Mouse (Mus musculus) cerebellum, adult 11 months (tissue): ENCODE data around the gene Thsd4.

Experiments used
- DNase-seq: peaks from one replicate; pipeline ENCODE4 v3.0.0; 2022

Thsd4 gene

DNA sequence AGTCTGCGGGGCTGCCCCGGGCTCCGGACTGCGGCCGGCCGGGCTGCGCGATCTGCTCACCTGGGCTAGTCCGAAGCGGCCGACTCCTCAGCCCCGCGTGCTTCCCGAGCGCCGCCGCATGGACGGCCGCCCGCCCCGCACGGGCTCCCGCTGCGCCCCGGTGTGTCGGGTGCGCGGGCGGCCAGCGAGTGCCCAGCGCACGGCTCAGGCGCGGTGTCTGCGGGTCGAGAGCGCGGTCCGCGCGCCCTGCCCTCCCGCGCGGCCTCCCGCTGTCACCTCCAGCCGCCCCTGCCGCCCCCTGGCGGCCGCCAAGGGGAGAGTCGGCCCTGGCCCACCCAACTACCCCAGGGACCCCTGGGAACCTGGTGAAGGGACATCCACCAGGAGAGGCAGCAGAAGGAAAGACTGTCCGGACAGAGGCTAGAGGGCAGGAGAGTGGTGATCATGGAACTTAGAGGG, at the start of gene Thsd4:
Gene Thsd4, minus strand, starts transcription at position 241 of the 459 bp plus-strand sequence.
- DNase-seq: peak; percentile 21

GRCm38 (mm10) chr9:60571041-60571440, 49.2 kb upstream of the Thsd4 start:
- DNase-seq: no peak

- no peak for DNase-seq
These were observed 47.5 kb upstream of the Thsd4 start for GRCm38 (mm10) chr9:60569366-60569765.

GRCm38 (mm10) chr9:60563809-60564208, 42.0 kb upstream of the Thsd4 start:
- no peak for DNase-seq

DNA sequence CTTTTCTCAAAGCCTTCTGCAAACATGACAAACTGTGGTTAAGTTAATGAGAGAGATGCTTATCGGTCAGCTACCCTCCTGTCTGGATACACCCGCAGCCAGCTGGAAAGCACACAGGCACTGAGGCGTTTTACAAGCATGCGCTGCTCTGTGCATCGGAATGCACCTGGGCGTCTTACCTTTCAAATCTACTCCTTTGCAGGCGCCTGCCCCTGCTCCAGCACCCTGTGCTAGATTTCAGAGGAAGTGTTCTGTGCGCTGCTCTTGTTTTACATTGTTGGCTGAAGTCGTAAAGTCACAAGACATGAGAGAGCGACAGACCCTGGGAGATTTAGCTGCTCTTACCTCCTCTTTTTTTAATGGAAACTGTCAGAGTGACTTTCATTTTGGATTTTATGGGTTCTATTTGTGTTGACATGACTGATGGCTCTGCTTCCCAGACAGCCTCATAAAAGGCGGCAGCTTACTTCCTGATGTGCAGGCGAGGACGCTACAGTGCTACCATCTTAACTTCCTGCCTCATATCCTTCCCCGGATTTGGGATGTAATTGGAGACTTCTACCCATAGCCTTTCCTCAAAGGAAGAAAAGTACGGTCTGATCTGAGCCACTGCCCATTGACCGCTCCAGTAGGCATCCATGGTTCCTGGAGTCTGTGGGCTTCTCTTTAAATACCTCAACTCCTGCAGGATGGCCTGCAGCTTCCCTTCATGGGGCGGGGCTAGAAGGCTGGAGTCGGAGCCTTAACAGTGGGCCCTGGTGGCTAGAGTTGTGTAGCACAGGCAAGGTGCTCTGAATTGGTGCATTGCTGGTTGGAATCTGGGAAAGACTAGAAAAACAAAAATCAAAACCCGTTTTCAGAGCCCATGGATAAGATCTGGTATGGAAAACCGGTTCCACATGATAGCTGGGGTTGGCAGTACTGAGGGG, 40.9 kb upstream of the Thsd4 start:
- DNase-seq: no peak

DNA sequence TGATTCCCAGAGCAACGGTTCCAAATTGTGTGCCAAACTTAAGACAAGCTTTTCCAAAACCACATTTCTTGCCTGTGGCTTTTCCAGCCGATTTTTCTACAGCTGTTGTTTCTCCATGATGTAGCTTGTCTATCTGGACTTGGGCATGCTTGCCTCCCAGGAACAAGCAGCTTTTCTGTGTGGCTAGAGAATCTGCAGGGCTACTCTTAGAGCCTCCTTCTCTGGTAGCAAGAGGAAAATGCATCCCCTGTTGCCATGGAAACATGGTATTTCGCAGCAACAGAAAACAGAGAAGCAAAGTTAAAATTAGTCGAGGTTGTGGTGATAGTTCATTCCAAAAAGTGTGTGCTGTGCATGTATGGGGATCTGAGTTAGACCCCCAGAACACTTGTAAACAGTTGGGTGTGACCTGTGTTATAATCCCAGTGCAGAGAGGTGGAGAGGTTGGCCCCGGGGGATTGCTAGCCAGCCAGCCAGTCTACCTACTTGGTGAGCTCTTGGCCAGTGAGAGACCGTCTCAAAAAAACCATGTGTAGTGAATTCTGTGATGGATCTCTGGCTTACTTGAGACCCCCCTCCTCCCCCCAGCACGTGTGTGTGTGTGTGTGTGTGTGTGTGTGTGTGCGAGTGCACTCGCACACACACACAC, 39.9 kb upstream of the Thsd4 start:
- DNase-seq: no peak

DNA sequence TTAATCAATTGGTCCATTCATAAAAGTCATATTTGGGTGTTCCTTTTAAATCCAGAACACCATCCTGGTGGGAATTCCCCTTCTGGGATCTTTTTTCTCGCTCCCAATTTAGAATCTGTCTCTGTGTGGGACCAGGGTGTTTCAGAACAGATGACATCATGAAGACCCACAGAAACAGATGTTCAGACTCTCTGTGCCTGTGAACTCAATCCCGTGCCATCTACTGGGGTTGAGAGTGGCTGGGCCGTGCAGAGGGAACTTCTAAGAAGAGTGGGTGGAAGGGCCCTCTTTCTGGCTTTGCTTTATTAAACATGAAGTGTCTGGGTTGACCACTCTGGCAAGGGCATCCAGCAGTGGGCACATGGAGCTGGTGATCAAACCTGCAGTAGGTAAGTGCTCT, 36.7 kb upstream of the Thsd4 start:
- DNase-seq: no peak

DNA sequence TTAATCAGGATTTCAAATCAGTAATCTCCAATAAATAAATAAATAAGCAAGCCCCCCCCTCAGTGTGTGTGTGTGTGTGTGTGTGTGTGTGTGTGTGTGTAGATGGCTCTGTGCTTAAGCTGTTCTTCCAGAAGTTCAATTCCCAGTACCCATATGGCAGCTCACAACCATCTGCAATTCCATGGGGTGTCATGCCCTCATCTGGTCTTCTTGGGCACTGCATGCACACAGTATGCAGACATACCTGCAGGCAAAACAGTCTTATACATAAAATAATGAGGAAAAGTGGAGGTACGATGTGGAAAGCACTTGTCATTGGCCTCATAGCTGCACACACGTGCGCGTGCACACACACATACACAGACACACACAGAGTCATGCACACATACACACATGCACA, 29.4 kb upstream of the Thsd4 start:
- no peak for DNase-seq

DNA sequence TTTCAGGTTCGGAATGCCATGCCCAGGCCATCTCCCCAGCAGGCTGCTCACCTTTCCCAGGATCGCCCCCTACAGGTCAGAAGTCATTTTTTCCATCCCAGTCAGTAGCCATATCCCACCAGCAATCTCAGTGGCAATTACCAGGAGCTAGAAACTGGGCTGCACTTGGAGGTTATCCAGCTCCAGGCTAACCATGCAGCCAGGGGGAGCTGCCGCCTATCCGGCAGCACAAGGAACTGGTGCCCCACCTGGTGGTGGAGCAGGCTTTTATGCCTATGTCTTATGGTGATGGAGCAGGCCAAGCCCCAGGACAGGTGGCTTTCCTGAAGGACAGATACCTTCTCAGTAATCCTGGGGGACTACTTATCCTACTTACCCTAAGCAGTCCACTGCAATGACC, 26.3 kb upstream of the Thsd4 start:
- DNase-seq: peak; percentile 18

DNA sequence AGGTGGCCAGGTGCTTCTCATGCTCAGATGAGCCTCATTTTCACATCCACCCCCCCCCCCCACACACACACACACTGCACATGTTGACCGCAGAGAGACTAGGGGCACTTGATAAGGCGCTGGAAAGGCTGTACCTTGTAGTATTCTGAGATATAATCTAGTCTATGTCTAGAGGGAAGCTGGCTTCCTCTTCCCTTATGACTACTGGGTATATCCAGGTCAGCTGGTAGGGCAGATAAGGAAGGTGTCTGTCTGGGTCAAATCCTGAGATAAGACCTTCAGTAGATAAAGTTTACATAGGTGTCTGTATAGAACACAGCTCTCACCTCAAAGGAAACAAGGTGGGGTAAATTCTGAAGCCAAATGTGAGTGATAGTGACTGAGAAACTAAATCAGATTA, 24.3 kb upstream of the Thsd4 start:
- no peak for DNase-seq

- DNase-seq: no peak
These were observed 23.7 kb upstream of the Thsd4 start for GRCm38 (mm10) chr9:60545361-60546096.

DNA sequence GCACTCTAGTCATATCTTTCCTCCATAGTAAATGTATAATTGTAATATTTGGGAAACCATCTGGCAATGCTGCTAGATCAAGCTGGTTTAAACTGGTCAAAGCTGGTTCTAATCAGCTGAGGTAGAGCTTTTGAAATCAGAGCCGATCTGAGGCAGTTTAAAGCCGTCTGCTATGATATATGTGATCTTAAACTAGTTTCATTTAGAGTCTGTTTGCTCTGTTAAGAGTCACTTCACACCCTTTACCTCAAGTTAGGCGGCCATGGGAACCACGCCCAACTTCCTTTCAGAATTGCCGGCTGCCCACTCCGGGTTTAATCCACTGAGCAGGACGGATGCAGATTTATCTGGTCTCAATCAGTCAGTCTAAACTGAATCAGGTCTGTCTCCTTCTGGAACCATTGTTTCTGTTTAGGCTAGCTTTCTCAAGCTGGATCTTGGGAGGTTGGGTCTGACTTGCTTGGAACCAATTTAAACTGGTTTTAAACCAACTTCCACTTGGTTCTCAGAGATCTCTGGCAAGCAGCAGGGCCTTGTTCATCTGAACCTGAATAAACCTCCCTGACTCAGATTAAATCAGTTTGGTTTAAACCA, 21.7 kb upstream of the Thsd4 start:
- DNase-seq: no peak

DNA sequence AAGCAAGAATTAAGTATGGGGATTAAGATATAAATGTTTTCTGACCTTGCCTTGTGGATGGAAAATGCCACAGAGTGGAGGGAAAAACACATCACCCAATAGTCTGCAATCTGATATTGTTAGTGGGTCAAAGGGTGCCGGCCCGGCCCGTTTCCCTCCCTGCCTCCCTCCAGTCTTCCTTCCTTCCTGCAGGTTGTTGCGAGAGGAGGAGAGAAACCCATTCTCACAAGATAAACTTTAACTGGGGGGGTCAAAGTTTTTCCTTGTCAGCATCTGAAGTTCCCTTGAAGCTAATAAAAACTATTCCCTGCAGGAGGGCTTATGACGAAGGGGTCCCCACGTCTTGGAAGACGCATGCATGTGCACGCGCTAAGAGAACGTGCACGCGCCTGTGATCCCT, 8.5 kb upstream of the Thsd4 start:
- no peak for DNase-seq

DNA sequence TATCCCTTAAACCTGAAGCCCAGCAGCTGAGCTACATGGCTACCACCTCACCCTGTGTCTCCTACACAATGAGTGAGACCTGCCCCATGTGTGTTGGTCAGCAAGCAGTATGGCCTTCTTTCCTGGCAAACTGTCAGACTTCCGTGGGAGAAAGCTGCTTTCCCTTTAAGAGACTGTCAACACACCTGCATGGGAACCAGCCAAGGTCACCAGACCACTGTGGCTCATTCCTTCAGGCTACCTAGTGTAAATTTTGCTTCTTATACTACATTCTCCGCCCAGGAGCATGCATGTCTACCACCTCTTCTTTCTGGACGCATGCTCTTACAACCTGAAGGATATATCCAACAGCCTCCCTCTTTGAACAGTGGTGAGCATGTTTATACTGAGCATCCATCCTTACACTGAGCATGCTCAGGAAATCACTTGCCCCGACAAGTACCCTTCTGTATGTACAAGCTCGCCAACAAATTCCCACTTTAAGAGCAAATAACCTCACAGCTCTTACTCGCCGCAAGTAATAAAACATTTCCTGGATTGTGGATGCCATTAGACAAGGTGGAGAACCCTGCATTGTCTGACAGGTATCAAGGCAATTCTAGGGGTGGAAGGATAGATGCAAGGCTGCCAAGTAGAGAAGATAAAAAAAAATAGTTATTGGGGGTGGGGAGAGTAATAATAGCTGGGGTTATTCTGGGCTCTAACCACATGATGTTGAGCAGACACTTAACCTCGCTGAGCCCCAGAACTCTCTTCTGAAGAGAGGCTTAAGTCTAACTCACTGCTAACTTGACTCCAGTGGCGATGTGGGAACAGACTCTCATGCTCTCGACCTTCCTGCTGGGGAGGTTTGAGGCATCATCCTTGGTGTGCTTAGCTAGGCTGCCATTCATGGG, 7.8 kb upstream of the Thsd4 start:
- DNase-seq: no peak

GRCm38 (mm10) chr9:60528269-60528668, 6.4 kb upstream of the Thsd4 start:
- no peak for DNase-seq

- DNase-seq: no peak
These were observed 6.0 kb upstream of the Thsd4 start for GRCm38 (mm10) chr9:60527836-60528235.

DNA sequence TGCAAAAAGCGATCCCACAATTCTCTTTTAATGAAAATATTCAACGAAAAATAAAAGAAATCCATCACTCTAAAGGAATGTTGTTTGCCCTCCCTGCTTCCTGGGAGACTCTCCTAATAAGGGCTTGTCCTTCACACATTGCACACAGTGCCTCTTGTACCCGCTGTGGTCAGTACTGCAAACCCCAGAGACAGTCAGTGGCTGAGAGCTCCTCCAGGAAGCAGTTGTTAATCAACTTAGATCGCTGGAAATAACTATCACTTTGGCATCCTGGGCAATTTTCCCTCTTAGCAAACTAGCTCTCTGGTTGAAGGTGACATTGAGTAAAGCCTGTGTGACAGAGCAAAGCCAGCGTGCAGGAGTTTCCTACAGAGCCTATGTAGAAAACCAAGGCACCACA, 5.2 kb upstream of the Thsd4 start:
- DNase-seq: no peak

DNA sequence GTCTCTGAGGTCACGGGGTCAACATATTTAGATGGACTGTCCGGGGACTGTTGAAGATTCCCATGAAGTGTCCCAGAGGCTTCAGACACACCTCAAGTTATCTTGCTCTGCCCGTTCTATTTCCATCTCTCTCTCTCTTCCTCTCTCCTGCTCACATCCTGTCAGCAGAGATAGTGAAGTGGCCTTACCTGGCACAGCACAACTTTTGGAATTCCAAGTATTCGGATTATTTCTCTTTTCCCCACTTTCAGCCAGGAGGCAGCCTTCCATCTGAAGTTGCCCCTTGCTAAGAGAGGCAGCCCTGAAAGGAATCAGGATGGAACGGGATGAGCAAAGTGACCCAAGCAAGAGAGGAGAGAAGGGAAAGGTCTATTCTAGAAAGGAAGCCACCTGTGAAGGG, 4.3 kb upstream of the Thsd4 start:
- DNase-seq: no peak

GRCm38 (mm10) chr9:60521143-60521542, 703 bp downstream of the Thsd4 start:
- DNase-seq: no peak

GRCm38 (mm10) chr9:60519601-60520000, 2.2 kb downstream of the Thsd4 start:
- DNase-seq: no peak

- DNase-seq: no peak
These were observed 3.6 kb downstream of the Thsd4 start for GRCm38 (mm10) chr9:60518216-60518615.

DNA sequence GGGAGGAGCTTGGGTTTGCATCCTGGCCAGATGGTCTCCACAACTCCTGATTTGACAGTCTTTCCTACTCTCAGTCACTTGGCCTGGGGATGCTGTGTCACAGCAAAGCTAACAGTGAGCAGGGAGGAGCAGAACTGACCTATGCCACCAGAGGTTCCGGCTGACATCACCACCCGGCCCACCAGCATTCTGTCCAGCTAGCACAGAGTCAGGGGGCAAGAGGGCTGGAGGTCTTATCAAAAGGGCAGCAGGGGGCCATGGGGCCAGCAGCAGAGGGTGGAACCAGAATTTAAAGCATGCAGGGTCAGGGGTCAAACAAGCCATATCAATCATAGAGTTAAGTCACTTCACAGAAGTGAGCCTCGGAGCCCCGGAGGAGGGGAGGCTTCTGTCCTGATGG, 4.7 kb downstream of the Thsd4 start:
- DNase-seq: no peak
